Mouse (Mus musculus): Measurements from ENCODE around the gene Slc1a1. TPM values are rescaled to one million over a fixed set of nuclear protein-coding genes. Genes with fewer than 3 reads are reported as not detected.
A peak's percentile ranks its signal among the peaks of the same experiment; 100 is the strongest.

Gene Slc1a1
- 0.27 and 0.88 TPM in 2 replicates for polyA plus RNA-seq (2011; ENCODE audit: insufficient read depth, insufficient read length, low read depth, missing spikeins)

- TF ChIP-seq POLR2A (IDR thresholded peaks at IDR 0.05; ENCODE audit: insufficient read depth, low read length): no peak
- no peak for TF ChIP-seq EP300 (IDR thresholded peaks at IDR 0.05; ENCODE audit: insufficient read depth, low read depth, low read length)
- no peak for TF ChIP-seq CTCF (IDR thresholded peaks at IDR 0.05; ENCODE audit: low read depth, low read length)
- H3K9me3 ChIP-seq (replicated peaks; ENCODE audit: control insufficient read depth, insufficient read depth, low read length, poor library complexity, severe bottlenecking): no peaks in the 10 kb centered on the region
- H3K27ac ChIP-seq (ENCODE audit: insufficient read depth, low read length): no peak within 1 kb of the TSS
- H3K4me3 ChIP-seq (ENCODE audit: low read depth, low read length): peak within 1 kb of the TSS; percentile 83
- H3K27me3 ChIP-seq (ENCODE audit: control insufficient read depth, insufficient read depth, low read length, poor library complexity, severe bottlenecking): no peaks in the 10 kb centered on the region
- peak within 1 kb of the TSS; percentile 17 for H3K9ac ChIP-seq (ENCODE audit: low read depth, poor library complexity, severe bottlenecking)
- H3K36me3 ChIP-seq (ENCODE audit: control insufficient read depth, insufficient read depth, low read length, poor library complexity, severe bottlenecking): no peaks in the 10 kb centered on the region
- H3K4me1 ChIP-seq (ENCODE audit: control insufficient read depth, insufficient read depth, low read length): no peaks in the 10 kb centered on the region
Observed at GRCm38 (mm10) chr19:28834798-28835499, at the start of gene Slc1a1. Slc1a1 (plus strand) TSS chr19:28835049.

GRCm38 (mm10) chr19:28790196-28790595, 44.7 kb upstream of the Slc1a1 start:
- Histone ChIP-seq H3K27ac (ENCODE audit: insufficient read depth, low read length) (no peak overlapping the region), H3K4me1 (ENCODE audit: control insufficient read depth, insufficient read depth, low read length) (no peaks in the 10 kb centered on the region), H3K27me3 (ENCODE audit: control insufficient read depth, insufficient read depth, low read length, poor library complexity, severe bottlenecking) (no peaks in the 10 kb centered on the region; the same call in 1 of the 2 replicates), H3K36me3 (ENCODE audit: control insufficient read depth, insufficient read depth, low read length, poor library complexity, severe bottlenecking) (no peaks in the 10 kb centered on the region), H3K9me3 (replicated peaks; ENCODE audit: control insufficient read depth, insufficient read depth, low read length, poor library complexity, severe bottlenecking) (no peaks in the 10 kb centered on the region), H3K9ac (ENCODE audit: low read depth, poor library complexity, severe bottlenecking) (no peak overlapping the region), H3K4me3 (ENCODE audit: low read depth, low read length) (no peak overlapping the region)
- no peak for TF ChIP-seq EP300 (IDR thresholded peaks at IDR 0.05; ENCODE audit: insufficient read depth, low read depth, low read length)
- TF ChIP-seq CTCF (IDR thresholded peaks at IDR 0.05; ENCODE audit: low read depth, low read length): no peak
- no peak for TF ChIP-seq POLR2A (IDR thresholded peaks at IDR 0.05; ENCODE audit: insufficient read depth, low read length)

GRCm38 (mm10) chr19:28793307-28793706, 41.5 kb upstream of the Slc1a1 start:
- no peak overlapping the region for H3K27ac ChIP-seq (ENCODE audit: insufficient read depth, low read length)
- no peaks in the 10 kb centered on the region for H3K36me3 ChIP-seq (ENCODE audit: control insufficient read depth, insufficient read depth, low read length, poor library complexity, severe bottlenecking)
- H3K9ac ChIP-seq (ENCODE audit: low read depth, poor library complexity, severe bottlenecking): no peak overlapping the region
- no peak overlapping the region for H3K4me3 ChIP-seq (ENCODE audit: low read depth, low read length)
- no peaks in the 10 kb centered on the region; the same call in 1 of the 2 replicates for H3K27me3 ChIP-seq (ENCODE audit: control insufficient read depth, insufficient read depth, low read length, poor library complexity, severe bottlenecking)
- TF ChIP-seq POLR2A (IDR thresholded peaks at IDR 0.05; ENCODE audit: insufficient read depth, low read length) (no peak), EP300 (IDR thresholded peaks at IDR 0.05; ENCODE audit: insufficient read depth, low read depth, low read length) (no peak), CTCF (IDR thresholded peaks at IDR 0.05; ENCODE audit: low read depth, low read length) (no peak)
- H3K9me3 ChIP-seq (replicated peaks; ENCODE audit: control insufficient read depth, insufficient read depth, low read length, poor library complexity, severe bottlenecking): no peaks in the 10 kb centered on the region
- H3K4me1 ChIP-seq (ENCODE audit: control insufficient read depth, insufficient read depth, low read length): no peaks in the 10 kb centered on the region

- Histone ChIP-seq H3K27ac (ENCODE audit: insufficient read depth, low read length) (no peak overlapping the region), H3K9ac (ENCODE audit: low read depth, poor library complexity, severe bottlenecking) (no peak overlapping the region), H3K36me3 (ENCODE audit: control insufficient read depth, insufficient read depth, low read length, poor library complexity, severe bottlenecking) (no peaks in the 10 kb centered on the region), H3K4me1 (ENCODE audit: control insufficient read depth, insufficient read depth, low read length) (no peaks in the 10 kb centered on the region), H3K27me3 (ENCODE audit: control insufficient read depth, insufficient read depth, low read length, poor library complexity, severe bottlenecking) (no peaks in the 10 kb centered on the region), H3K9me3 (replicated peaks; ENCODE audit: control insufficient read depth, insufficient read depth, low read length, poor library complexity, severe bottlenecking) (no peaks in the 10 kb centered on the region), H3K4me3 (ENCODE audit: low read depth, low read length) (no peak overlapping the region)
- TF ChIP-seq EP300 (IDR thresholded peaks at IDR 0.05; ENCODE audit: insufficient read depth, low read depth, low read length) (no peak), POLR2A (IDR thresholded peaks at IDR 0.05; ENCODE audit: insufficient read depth, low read length) (no peak), CTCF (IDR thresholded peaks at IDR 0.05; ENCODE audit: low read depth, low read length) (no peak)
Observed at GRCm38 (mm10) chr19:28796146-28796848, 38.6 kb upstream of the Slc1a1 start.

GRCm38 (mm10) chr19:28796966-28797365, 37.9 kb upstream of the Slc1a1 start:
- Histone ChIP-seq H3K4me1 (ENCODE audit: control insufficient read depth, insufficient read depth, low read length) (no peaks in the 10 kb centered on the region), H3K4me3 (ENCODE audit: low read depth, low read length) (no peak overlapping the region), H3K27me3 (ENCODE audit: control insufficient read depth, insufficient read depth, low read length, poor library complexity, severe bottlenecking) (no peaks in the 10 kb centered on the region), H3K9ac (ENCODE audit: low read depth, poor library complexity, severe bottlenecking) (no peak overlapping the region), H3K36me3 (ENCODE audit: control insufficient read depth, insufficient read depth, low read length, poor library complexity, severe bottlenecking) (no peaks in the 10 kb centered on the region), H3K9me3 (replicated peaks; ENCODE audit: control insufficient read depth, insufficient read depth, low read length, poor library complexity, severe bottlenecking) (no peaks in the 10 kb centered on the region), H3K27ac (ENCODE audit: insufficient read depth, low read length) (no peak overlapping the region)
- TF ChIP-seq CTCF (IDR thresholded peaks at IDR 0.05; ENCODE audit: low read depth, low read length) (no peak), EP300 (IDR thresholded peaks at IDR 0.05; ENCODE audit: insufficient read depth, low read depth, low read length) (no peak), POLR2A (IDR thresholded peaks at IDR 0.05; ENCODE audit: insufficient read depth, low read length) (no peak)

- Histone ChIP-seq H3K9me3 (replicated peaks; ENCODE audit: control insufficient read depth, insufficient read depth, low read length, poor library complexity, severe bottlenecking) (no peaks in the 10 kb centered on the region), H3K9ac (ENCODE audit: low read depth, poor library complexity, severe bottlenecking) (no peak overlapping the region), H3K27ac (ENCODE audit: insufficient read depth, low read length) (no peak overlapping the region), H3K36me3 (ENCODE audit: control insufficient read depth, insufficient read depth, low read length, poor library complexity, severe bottlenecking) (no peaks in the 10 kb centered on the region), H3K4me3 (ENCODE audit: low read depth, low read length) (no peak overlapping the region), H3K4me1 (ENCODE audit: control insufficient read depth, insufficient read depth, low read length) (no peaks in the 10 kb centered on the region), H3K27me3 (ENCODE audit: control insufficient read depth, insufficient read depth, low read length, poor library complexity, severe bottlenecking) (no peaks in the 10 kb centered on the region)
- TF ChIP-seq CTCF (IDR thresholded peaks at IDR 0.05; ENCODE audit: low read depth, low read length): no peak
- TF ChIP-seq POLR2A (IDR thresholded peaks at IDR 0.05; ENCODE audit: insufficient read depth, low read length): no peak
- TF ChIP-seq EP300 (IDR thresholded peaks at IDR 0.05; ENCODE audit: insufficient read depth, low read depth, low read length): no peak
Observed at GRCm38 (mm10) chr19:28797611-28798010, 37.2 kb upstream of the Slc1a1 start.
